Mouse (Mus musculus) MEL (cell line): ENCODE measurements around the gene Kntc1. TPM values are rescaled to one million over a fixed set of nuclear protein-coding genes. Genes with fewer than 3 reads are reported as not detected.

Source experiments
- DNase-seq: peaks from one replicate; pipeline ENCODE4 v3.0.0; 2011; ENCODE audit warnings: low read depth, low spot score
- H3K27ac ChIP-seq: 2 replicates; pipeline ENCODE4 v1.5.1; 2012; ENCODE audit warnings: low read depth, mild to moderate bottlenecking, control low read depth, low read length, moderate library complexity; ENCODE audit not compliant: control insufficient read depth
- H3K27me3 ChIP-seq, 2 experiments: fragments of 150-350 bp in 1 of 2; sonication (generic) in 1 of 2; 2 replicates each; pipeline ENCODE4 v1.6.1; 2012; ENCODE audit warnings: low read length in 2 of 2, mild to moderate bottlenecking in 2 of 2, improper control_type of control experiment in 1 of 2, moderate library complexity in 1 of 2; ENCODE audit not compliant: insufficient read depth in 2 of 2, control insufficient read depth in 1 of 2
- H3K36me3 ChIP-seq, 2 experiments: 2 replicates each; pipeline ENCODE4 v1.6.1; 2012 to 2014; ENCODE audit warnings: low read length in 2 of 2, improper control_type of control experiment in 1 of 2, inconsistent platforms in 1 of 2, mild to moderate bottlenecking in 1 of 2; ENCODE audit not compliant: insufficient read depth in 2 of 2, control insufficient read depth in 1 of 2
- H3K4me1 ChIP-seq, 2 experiments: fragments of 150-350 bp in 1 of 2; sonication (generic) in 1 of 2; 2 replicates each; pipeline ENCODE4 v1.6.1; 2012; ENCODE audit warnings: low read length in 2 of 2, improper control_type of control experiment in 1 of 2, mild to moderate bottlenecking in 1 of 2; ENCODE audit not compliant: insufficient read depth in 2 of 2, control insufficient read depth in 1 of 2
- H3K4me3 ChIP-seq, 2 experiments: fragments of 150-350 bp in 1 of 2; sonication (generic) in 1 of 2; 2 replicates each; pipeline ENCODE4 v1.5.1; 2012; ENCODE audit warnings: low read depth in 2 of 2, low read length in 2 of 2, mild to moderate bottlenecking in 2 of 2, moderate library complexity in 2 of 2, control low read depth in 1 of 2, improper control_type of control experiment in 1 of 2; ENCODE audit not compliant: control insufficient read depth in 1 of 2, insufficient read depth in 1 of 2
- H3K79me2 ChIP-seq: 2 replicates; pipeline ENCODE4 v1.6.1; 2012; ENCODE audit warnings: mild to moderate bottlenecking, low read length, moderate library complexity; ENCODE audit not compliant: control insufficient read depth, poor library complexity, insufficient read depth
- H3K9ac ChIP-seq: 2 replicates; pipeline ENCODE4 v1.6.1; 2012; ENCODE audit warnings: low read depth, mild to moderate bottlenecking, control low read depth, low read length, moderate library complexity; ENCODE audit not compliant: control insufficient read depth, poor library complexity, severe bottlenecking
- H3K9me3 ChIP-seq: fragments of 150-350 bp; sonication (generic); replicated peaks from 2 replicates; pipeline ENCODE4 v1.6.1; 2012; ENCODE audit warnings: mild to moderate bottlenecking, low read length, improper control_type of control experiment, moderate library complexity; ENCODE audit not compliant: insufficient read depth
- BHLHE40 ChIP-seq: IDR thresholded peaks from 2 replicates; pipeline ENCODE4 v1.6.1; 2012; ENCODE audit warnings: low read depth, mild to moderate bottlenecking, inconsistent platforms, low read length, improper control_type of control experiment, borderline replicate concordance
- CHD1 ChIP-seq: IDR thresholded peaks from 2 replicates; pipeline ENCODE4 v1.6.1; 2012; ENCODE audit warnings: low read depth, mild to moderate bottlenecking, inconsistent platforms, low read length, improper control_type of control experiment
- CHD2 ChIP-seq: IDR thresholded peaks from 2 replicates; pipeline ENCODE4 v1.6.1; 2011; ENCODE audit warnings: low read length, improper control_type of control experiment
- CTCF ChIP-seq, 3 experiments: IDR thresholded peaks in 2 of 3; conservative IDR thresholded peaks in 1 of 3; 2 replicates each; pipeline ENCODE4 v1.5.1; 2011 to 2012; ENCODE audit warnings: low read length in 3 of 3, low read depth in 2 of 3, mild to moderate bottlenecking in 2 of 3, improper control_type of control experiment in 1 of 3, inconsistent platforms in 1 of 3, mixed read lengths in 1 of 3, moderate library complexity in 1 of 3; ENCODE audit not compliant: control insufficient read depth in 1 of 3, insufficient read depth in 1 of 3, poor library complexity in 1 of 3, severe bottlenecking in 1 of 3
- ELF1 ChIP-seq: IDR thresholded peaks from 2 replicates; pipeline ENCODE4 v1.6.1; 2014; ENCODE audit warnings: low read depth, mild to moderate bottlenecking, inconsistent platforms, low read length, improper control_type of control experiment, moderate library complexity
- EP300 ChIP-seq, 2 experiments: IDR thresholded peaks; 2 replicates each; pipeline ENCODE4 v1.6.1; 2011; ENCODE audit warnings: improper control_type of control experiment in 2 of 2, low read length in 2 of 2, low read depth in 1 of 2, mild to moderate bottlenecking in 1 of 2
- HCFC1 ChIP-seq: IDR thresholded peaks from 2 replicates; pipeline ENCODE4 v1.6.1; 2012; ENCODE audit warnings: low read depth, mild to moderate bottlenecking, inconsistent platforms, low read length, improper control_type of control experiment, moderate library complexity
- KAT2A ChIP-seq: conservative IDR thresholded peaks from 2 replicates; pipeline ENCODE4 v1.6.1; 2012; ENCODE audit warnings: low read depth, low read length, improper control_type of control experiment, inconsistent platforms
- MAFK ChIP-seq: IDR thresholded peaks from 2 replicates; pipeline ENCODE4 v1.6.1; 2011; ENCODE audit warnings: low read depth, mild to moderate bottlenecking, low read length, improper control_type of control experiment, borderline replicate concordance
- MAX ChIP-seq: IDR thresholded peaks from 2 replicates; pipeline ENCODE4 v1.6.1; 2011; ENCODE audit warnings: low read length, improper control_type of control experiment
- MAZ ChIP-seq: IDR thresholded peaks from 2 replicates; pipeline ENCODE4 v1.6.1; 2012; ENCODE audit warnings: low read depth, mild to moderate bottlenecking, inconsistent platforms, low read length, improper control_type of control experiment
- MEF2A ChIP-seq: IDR thresholded peaks from 2 replicates; pipeline ENCODE4 v1.6.1; 2014; ENCODE audit warnings: low read depth, mild to moderate bottlenecking, inconsistent platforms, low read length, improper control_type of control experiment; ENCODE audit not compliant: poor library complexity, insufficient replicate concordance, severe bottlenecking; ENCODE audit errors: extremely low read depth
- MYB ChIP-seq: IDR thresholded peaks from 2 replicates; pipeline ENCODE4 v1.6.1; 2011; ENCODE audit warnings: mild to moderate bottlenecking, low read depth, low read length, improper control_type of control experiment
- MYC ChIP-seq: IDR thresholded peaks from 2 replicates; pipeline ENCODE4 v1.6.1; 2011; ENCODE audit warnings: low read depth, mild to moderate bottlenecking, low read length, improper control_type of control experiment, moderate library complexity
- NRF1 ChIP-seq: IDR thresholded peaks from 2 replicates; pipeline ENCODE4 v1.6.1; 2014; ENCODE audit warnings: low read depth, mild to moderate bottlenecking, inconsistent platforms, low read length, improper control_type of control experiment, moderate library complexity; ENCODE audit not compliant: poor library complexity, insufficient read depth, severe bottlenecking
- POLR2AphosphoS5 ChIP-seq: IDR thresholded peaks from 2 replicates; pipeline ENCODE4 v1.6.1; 2012; ENCODE audit warnings: low read depth, borderline replicate concordance, mild to moderate bottlenecking, inconsistent platforms, low read length, moderate library complexity, mixed read lengths
- RAD21 ChIP-seq: IDR thresholded peaks from 2 replicates; pipeline ENCODE4 v1.6.1; 2011; ENCODE audit warnings: mild to moderate bottlenecking, low read depth, low read length, improper control_type of control experiment
- RCOR1 ChIP-seq: IDR thresholded peaks from 2 replicates; pipeline ENCODE4 v1.6.1; 2012; ENCODE audit warnings: low read depth, mild to moderate bottlenecking, inconsistent platforms, low read length, improper control_type of control experiment
- TAL1 ChIP-seq: IDR thresholded peaks from 2 replicates; pipeline ENCODE4 v1.6.1; 2012; ENCODE audit warnings: mild to moderate bottlenecking, inconsistent platforms, low read length, moderate library complexity, mixed read lengths
- TBP ChIP-seq: IDR thresholded peaks from 2 replicates; pipeline ENCODE4 v1.8.0; 2011; ENCODE audit warnings: low read depth, low read length, improper control_type of control experiment
- TCF12 ChIP-seq: IDR thresholded peaks from 2 replicates; pipeline ENCODE4 v1.6.1; 2014; ENCODE audit warnings: low read depth, mild to moderate bottlenecking, inconsistent platforms, low read length, improper control_type of control experiment, moderate library complexity
- UBTF ChIP-seq: IDR thresholded peaks from 2 replicates; pipeline ENCODE4 v1.6.1; 2012; ENCODE audit warnings: low read depth, mild to moderate bottlenecking, inconsistent platforms, low read length, improper control_type of control experiment, moderate library complexity, borderline replicate concordance; ENCODE audit not compliant: insufficient read depth
- USF2 ChIP-seq, 2 experiments: IDR thresholded peaks; 2 replicates each; pipeline ENCODE4 v1.6.1; 2011 to 2012; ENCODE audit warnings: improper control_type of control experiment in 2 of 2, low read length in 2 of 2, borderline replicate concordance in 1 of 2, inconsistent platforms in 1 of 2, low read depth in 1 of 2, mild to moderate bottlenecking in 1 of 2; ENCODE audit not compliant: insufficient read depth in 1 of 2
- ZKSCAN1 ChIP-seq: IDR thresholded peaks from 2 replicates; pipeline ENCODE4 v1.6.1; 2012; ENCODE audit warnings: low read depth, mild to moderate bottlenecking, inconsistent platforms, low read length, improper control_type of control experiment, moderate library complexity
- ZMIZ1 ChIP-seq: IDR thresholded peaks from 2 replicates; pipeline ENCODE4 v1.6.1; 2012; ENCODE audit warnings: low read depth, mild to moderate bottlenecking, inconsistent platforms, low read length, improper control_type of control experiment, moderate library complexity
- polyA plus RNA-seq, 2 experiments: library from polyadenylated mRNA; stranded (reverse) in 1 of 2; unstranded in 1 of 2; fragments of >175 nt in 1 of 2; fragments of >200 nt in 1 of 2; gene quantifications; 2 replicates each; pipeline versions ENCODE4 v1.2.1 to v1.2.4; 2012; ENCODE audit warnings: low replicate concordance in 2 of 2, low read depth in 1 of 2; ENCODE audit not compliant: insufficient read length in 2 of 2, insufficient read depth in 1 of 2, missing spikeins in 1 of 2
- total RNA-seq: library from RNA; depleted of rRNA; stranded (reverse); fragments of 300-350 nt; gene quantifications from 2 replicates; pipeline ENCODE4 v1.2.3, GENCODE M21; 2012

The Kntc1 gene
- total and polyA plus RNA-seq, 3 experiments = 27.0 to 29.7 TPM; not detected in 1

GRCm38 (mm10) chr5:123780716-123781115, 31.2 kb downstream of the Kntc1 start:
- H3K9me3 ChIP-seq = no peaks in the 10 kb centered on the region
- H3K36me3 ChIP-seq = peaks cover 0 to 23% of the 10 kb centered on the region in 2 experiments; a peak in 3 of 4 replicates
- no peak overlapping the region for H3K27ac ChIP-seq
- no peaks in the 10 kb centered on the region; a peak in 1 of 4 replicates for H3K4me1 ChIP-seq
- H3K79me2 ChIP-seq = no peaks in the 10 kb centered on the region
- H3K4me3 ChIP-seq = no peak overlapping the region
- no peak for DNase-seq
- H3K9ac ChIP-seq = no peak overlapping the region
- no peak for TF ChIP-seq USF2 (IDR thresholded peaks at IDR 0.05; ENCODE audit: borderline replicate concordance in 1 of 2, insufficient read depth in 1 of 2, low read depth in 1 of 2, low read length in 2 of 2)
- TF ChIP-seq BHLHE40 = no peak
- TF ChIP-seq KAT2A = no peak
- TF ChIP-seq EP300 (IDR thresholded peaks at IDR 0.05; ENCODE audit: low read depth in 1 of 2, low read length in 2 of 2) = no peak
- TF ChIP-seq ELF1 = no peak
- no peak for TF ChIP-seq UBTF
- TF ChIP-seq TCF12 = no peak
- no peak for TF ChIP-seq MYB
- TF ChIP-seq MAZ = no peak
- no peak for TF ChIP-seq TBP
- no peak for TF ChIP-seq MAX
- no peak for TF ChIP-seq CTCF (IDR thresholded peaks at IDR 0.05 in 2 of 3, conservative IDR thresholded peaks at IDR 0.05 in 1 of 3; ENCODE audit: control insufficient read depth in 1 of 3, insufficient read depth in 1 of 3, low read depth in 2 of 3, low read length in 3 of 3, poor library complexity in 1 of 3, severe bottlenecking in 1 of 3)
- no peak for TF ChIP-seq RCOR1
- no peak for TF ChIP-seq CHD1
- no peak for TF ChIP-seq RAD21
- no peak for TF ChIP-seq TAL1
- TF ChIP-seq ZKSCAN1 = no peak
- TF ChIP-seq, all 39 proteins: peak for 0
- no peaks in the 10 kb centered on the region for H3K27me3 ChIP-seq

GRCm38 (mm10) chr5:123781864-123782263, 32.3 kb downstream of the Kntc1 start:
- no peak overlapping the region for H3K27ac ChIP-seq
- no peaks in the 10 kb centered on the region for H3K9me3 ChIP-seq
- H3K9ac ChIP-seq = no peak overlapping the region
- DNase-seq = no peak
- H3K4me3 ChIP-seq = no peak overlapping the region
- no peaks in the 10 kb centered on the region; a peak in 1 of 4 replicates for H3K4me1 ChIP-seq
- no peaks in the 10 kb centered on the region for H3K27me3 ChIP-seq
- peaks cover 0 to 21% of the 10 kb centered on the region in 2 experiments; a peak in 3 of 4 replicates for H3K36me3 ChIP-seq
- H3K79me2 ChIP-seq = no peaks in the 10 kb centered on the region
- TF ChIP-seq MYC = no peak
- no peak for TF ChIP-seq MYB
- TF ChIP-seq ZMIZ1 = no peak
- no peak for TF ChIP-seq RCOR1
- TF ChIP-seq POLR2AphosphoS5 = no peak
- TF ChIP-seq UBTF = no peak
- TF ChIP-seq MAZ = no peak
- no peak for TF ChIP-seq CTCF (IDR thresholded peaks at IDR 0.05 in 2 of 3, conservative IDR thresholded peaks at IDR 0.05 in 1 of 3; ENCODE audit: control insufficient read depth in 1 of 3, insufficient read depth in 1 of 3, low read depth in 2 of 3, low read length in 3 of 3, poor library complexity in 1 of 3, severe bottlenecking in 1 of 3)
- TF ChIP-seq TAL1 = no peak
- TF ChIP-seq MAFK = no peak
- TF ChIP-seq NRF1 = no peak
- no peak for TF ChIP-seq MEF2A
- no peak for TF ChIP-seq HCFC1
- TF ChIP-seq KAT2A = no peak
- TF ChIP-seq CHD2 = no peak
